Mouse (Mus musculus): ENCODE data around the gene Lbx2. TPM values are rescaled to one million over a fixed set of nuclear protein-coding genes. Genes with fewer than 3 reads are reported as not detected.

The Lbx2 gene
- polyA plus RNA-seq, 1 experiment from 2014 or later = 0.28 TPM

- Histone ChIP-seq H3K9ac (ENCODE audit: low read length) (no peak overlapping the region), H3K9me3 (ENCODE audit: control insufficient read depth, low read length) (no peaks in the 10 kb centered on the region), H3K27me3 (ENCODE audit: control insufficient read depth, insufficient read depth, low read length) (peaks cover 71% of the 10 kb centered on the region), H3K36me3 (ENCODE audit: control insufficient read depth, insufficient read depth, low read length) (peaks cover 1% of the 10 kb centered on the region; the same call in 1 of the 2 replicates), H3K4me3 (ENCODE audit: control insufficient read depth in 1 of 2, insufficient read depth in 1 of 2, low read depth in 1 of 2, low read length in 2 of 2) (no peak overlapping the region), H3K27ac (replicated peaks in 1 of 2; ENCODE audit: control insufficient read depth in 1 of 2, insufficient read depth in 1 of 2, low read depth in 2 of 2, low read length in 2 of 2) (no peak overlapping the region), H3K4me1 (ENCODE audit: control insufficient read depth in 2 of 2, insufficient read depth in 2 of 2, low read length in 2 of 2) (peaks cover 4 to 18% of the 10 kb centered on the region in 2 experiments; a peak in 3 of 4 replicates), H3K4me2 (ENCODE audit: low read length) (no peak overlapping the region)
- WGBS = 11% methylated on average over 2 of the region's 2 CpGs
- ATAC-seq (ENCODE audit: insufficient number of reproducible peaks, insufficient read depth, low FRiP score, low read depth) = no peak
These were observed 11.2 kb upstream of the Lbx2 start for GRCm38 (mm10) chr6:83074979-83075378.

- Histone ChIP-seq H3K27me3 (ENCODE audit: control insufficient read depth, insufficient read depth, low read length) (peaks cover 51% of the 10 kb centered on the region), H3K9ac (ENCODE audit: low read length) (peak within 1 kb of the TSS; percentile 85), H3K4me2 (ENCODE audit: low read length) (peak within 1 kb of the TSS; percentile 100), H3K4me3 (ENCODE audit: control insufficient read depth in 1 of 2, insufficient read depth in 1 of 2, low read depth in 1 of 2, low read length in 2 of 2) (peak within 1 kb of the TSS; percentile 78 to 91), H3K4me1 (ENCODE audit: control insufficient read depth in 2 of 2, insufficient read depth in 2 of 2, low read length in 2 of 2) (peaks cover 4 to 8% of the 10 kb centered on the region in 2 experiments; a peak in 3 of 4 replicates), H3K36me3 (ENCODE audit: control insufficient read depth, insufficient read depth, low read length) (peaks cover 19% of the 10 kb centered on the region), H3K27ac (replicated peaks in 1 of 2; ENCODE audit: control insufficient read depth in 1 of 2, insufficient read depth in 1 of 2, low read depth in 2 of 2, low read length in 2 of 2) (peak within 1 kb of the TSS; percentile 71 to 82), H3K9me3 (ENCODE audit: control insufficient read depth, low read length) (no peaks in the 10 kb centered on the region)
- ATAC-seq (ENCODE audit: insufficient number of reproducible peaks, insufficient read depth, low FRiP score, low read depth) = peak; percentile 54
- WGBS = under 1% methylated on average over 53 of the region's 54 CpGs
These were observed 8.4 kb upstream of the Lbx2 start, which contains the start of gene Pcgf1 for GRCm38 (mm10) chr6:83077630-83078323. Gene Pcgf1, plus strand, starts transcription at chr6:83077869.

DNA sequence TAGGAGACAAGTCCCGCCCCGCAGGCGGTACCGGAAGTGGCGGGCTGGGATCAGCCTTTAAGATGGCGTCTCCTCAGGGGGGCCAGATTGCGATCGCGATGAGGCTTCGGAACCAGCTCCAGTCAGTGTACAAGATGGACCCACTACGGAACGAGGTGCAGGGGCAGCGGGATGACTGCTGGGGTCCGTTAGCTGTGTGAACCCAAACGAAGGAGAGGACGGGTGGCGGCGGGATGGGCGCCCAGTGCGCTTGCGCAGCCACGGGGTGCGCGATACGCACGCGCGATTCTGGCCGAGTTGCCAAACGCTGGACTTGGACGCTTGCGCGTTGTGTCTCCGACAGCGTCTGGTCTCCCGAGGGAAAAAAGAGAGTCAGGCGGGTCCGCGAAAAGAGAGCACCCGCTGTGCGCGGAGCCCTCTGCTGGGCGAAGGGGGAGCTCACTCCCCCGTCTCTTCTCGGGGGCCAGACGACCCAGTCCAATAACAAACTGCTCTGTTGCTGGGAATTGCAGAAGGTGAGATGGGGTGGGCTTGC is 7.8 kb upstream of the Lbx2 start:
- Histone ChIP-seq H3K27ac (replicated peaks in 1 of 2; ENCODE audit: control insufficient read depth in 1 of 2, insufficient read depth in 1 of 2, low read depth in 2 of 2, low read length in 2 of 2) (peak overlapping the region; percentile 71 to 82), H3K4me1 (ENCODE audit: control insufficient read depth in 2 of 2, insufficient read depth in 2 of 2, low read length in 2 of 2) (peaks cover 4 to 8% of the 10 kb centered on the region in 2 experiments; a peak in 3 of 4 replicates), H3K9ac (ENCODE audit: low read length) (peak overlapping the region; percentile 85), H3K4me2 (ENCODE audit: low read length) (peak overlapping the region; percentile 100), H3K36me3 (ENCODE audit: control insufficient read depth, insufficient read depth, low read length) (peaks cover 19% of the 10 kb centered on the region), H3K9me3 (ENCODE audit: control insufficient read depth, low read length) (no peaks in the 10 kb centered on the region), H3K4me3 (ENCODE audit: control insufficient read depth in 1 of 2, insufficient read depth in 1 of 2, low read depth in 1 of 2, low read length in 2 of 2) (peak overlapping the region; percentile 78 to 91), H3K27me3 (ENCODE audit: control insufficient read depth, insufficient read depth, low read length) (peaks cover 54% of the 10 kb centered on the region)
- under 1% methylated on average over 46 of the region's 46 CpGs for WGBS
- peak; percentile 92 for ATAC-seq (ENCODE audit: insufficient number of reproducible peaks, insufficient read depth, low FRiP score, low read depth)

DNA sequence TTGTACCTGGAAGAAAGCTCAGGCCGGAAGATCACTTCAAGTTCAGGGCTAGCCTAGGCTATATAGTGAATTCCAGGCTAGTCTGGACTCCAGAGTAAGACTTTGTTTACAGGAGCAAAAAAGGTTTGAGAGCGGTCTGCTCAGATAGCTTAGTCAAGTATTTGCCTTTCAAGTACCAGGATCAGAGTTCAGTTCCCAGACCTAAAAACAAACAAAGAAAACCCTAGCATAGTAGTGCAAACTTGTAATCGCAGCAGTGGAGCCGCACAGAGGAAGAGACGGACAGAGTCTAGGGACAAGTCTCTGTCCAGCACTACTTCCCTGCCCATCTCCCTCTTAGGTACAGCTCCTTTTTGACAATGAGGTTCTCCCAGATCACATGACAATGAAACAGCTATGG is 6.0 kb upstream of the Lbx2 start:
- no peak overlapping the region for H3K9ac ChIP-seq (ENCODE audit: low read length)
- H3K4me3 ChIP-seq (ENCODE audit: control insufficient read depth in 1 of 2, insufficient read depth in 1 of 2, low read depth in 1 of 2, low read length in 2 of 2) = no peak overlapping the region
- peaks cover 4 to 8% of the 10 kb centered on the region in 2 experiments; a peak in 3 of 4 replicates for H3K4me1 ChIP-seq (ENCODE audit: control insufficient read depth in 2 of 2, insufficient read depth in 2 of 2, low read length in 2 of 2)
- no peak for ATAC-seq (ENCODE audit: insufficient number of reproducible peaks, insufficient read depth, low FRiP score, low read depth)
- H3K4me2 ChIP-seq (ENCODE audit: low read length) = no peak overlapping the region
- H3K27me3 ChIP-seq (ENCODE audit: control insufficient read depth, insufficient read depth, low read length) = peaks cover 54% of the 10 kb centered on the region
- H3K27ac ChIP-seq (replicated peaks in 1 of 2; ENCODE audit: control insufficient read depth in 1 of 2, insufficient read depth in 1 of 2, low read depth in 2 of 2, low read length in 2 of 2) = no peak overlapping the region
- 96% methylated on average over 5 of the region's 5 CpGs for WGBS
- no peaks in the 10 kb centered on the region for H3K9me3 ChIP-seq (ENCODE audit: control insufficient read depth, low read length)
- peaks cover 19% of the 10 kb centered on the region for H3K36me3 ChIP-seq (ENCODE audit: control insufficient read depth, insufficient read depth, low read length)

DNA sequence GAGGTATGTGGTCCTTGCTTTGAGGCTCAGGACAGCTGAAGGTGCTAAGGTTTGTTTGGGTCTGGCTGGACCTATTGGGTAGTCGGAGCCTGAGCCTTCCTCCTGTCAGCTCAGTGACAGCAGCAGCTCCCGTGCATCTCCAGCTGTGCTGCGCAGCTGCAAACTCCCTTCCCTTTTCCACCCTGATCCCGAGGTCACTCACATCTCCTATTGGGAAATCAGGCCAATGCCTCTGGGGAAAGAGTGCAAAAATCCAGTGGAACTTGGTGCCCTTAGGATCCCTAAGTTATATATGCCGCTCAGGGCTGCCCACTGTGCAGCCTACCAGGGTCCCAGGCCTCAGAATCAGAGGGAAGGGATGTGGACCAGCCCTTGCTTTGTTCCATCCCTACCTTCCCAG is 2.7 kb upstream of the Lbx2 start:
- H3K9me3 ChIP-seq (ENCODE audit: control insufficient read depth, low read length) = no peaks in the 10 kb centered on the region
- H3K4me3 ChIP-seq (ENCODE audit: control insufficient read depth in 1 of 2, insufficient read depth in 1 of 2, low read depth in 1 of 2, low read length in 2 of 2) = no peak overlapping the region
- H3K27ac ChIP-seq (replicated peaks in 1 of 2; ENCODE audit: control insufficient read depth in 1 of 2, insufficient read depth in 1 of 2, low read depth in 2 of 2, low read length in 2 of 2) = no peak overlapping the region
- H3K4me2 ChIP-seq (ENCODE audit: low read length) = no peak overlapping the region
- H3K27me3 ChIP-seq (ENCODE audit: control insufficient read depth, insufficient read depth, low read length) = peaks cover 63% of the 10 kb centered on the region
- no peak overlapping the region for H3K9ac ChIP-seq (ENCODE audit: low read length)
- H3K4me1 ChIP-seq (ENCODE audit: control insufficient read depth in 2 of 2, insufficient read depth in 2 of 2, low read length in 2 of 2) = peaks cover 9 to 26% of the 10 kb centered on the region in 2 experiments; a peak in 3 of 4 replicates
- WGBS = 14% methylated on average over 5 of the region's 5 CpGs
- ATAC-seq (ENCODE audit: insufficient number of reproducible peaks, insufficient read depth, low FRiP score, low read depth) = no peak
- H3K36me3 ChIP-seq (ENCODE audit: control insufficient read depth, insufficient read depth, low read length) = peaks cover 19% of the 10 kb centered on the region

- H3K36me3 ChIP-seq (ENCODE audit: control insufficient read depth, insufficient read depth, low read length) = peaks cover 19% of the 10 kb centered on the region
- H3K4me1 ChIP-seq (ENCODE audit: control insufficient read depth in 2 of 2, insufficient read depth in 2 of 2, low read length in 2 of 2) = peaks cover 5 to 18% of the 10 kb centered on the region in 2 experiments; a peak in 3 of 4 replicates
- peaks cover 71% of the 10 kb centered on the region for H3K27me3 ChIP-seq (ENCODE audit: control insufficient read depth, insufficient read depth, low read length)
- no peaks in the 10 kb centered on the region for H3K9me3 ChIP-seq (ENCODE audit: control insufficient read depth, low read length)
- H3K4me3 ChIP-seq (ENCODE audit: control insufficient read depth in 1 of 2, insufficient read depth in 1 of 2, low read depth in 1 of 2, low read length in 2 of 2) = no peak overlapping the region
- no peak overlapping the region for H3K4me2 ChIP-seq (ENCODE audit: low read length)
- no peak for ATAC-seq (ENCODE audit: insufficient number of reproducible peaks, insufficient read depth, low FRiP score, low read depth)
- H3K9ac ChIP-seq (ENCODE audit: low read length) = no peak overlapping the region
- no peak overlapping the region for H3K27ac ChIP-seq (replicated peaks in 1 of 2; ENCODE audit: control insufficient read depth in 1 of 2, insufficient read depth in 1 of 2, low read depth in 2 of 2, low read length in 2 of 2)
- 6% methylated on average over 6 of the region's 6 CpGs for WGBS
These were observed 1.7 kb upstream of the Lbx2 start for GRCm38 (mm10) chr6:83084477-83084876.

- Histone ChIP-seq H3K9me3 (ENCODE audit: control insufficient read depth, low read length) (no peaks in the 10 kb centered on the region), H3K4me1 (ENCODE audit: control insufficient read depth in 2 of 2, insufficient read depth in 2 of 2, low read length in 2 of 2) (peaks cover 5 to 18% of the 10 kb centered on the region in 2 experiments; a peak in 3 of 4 replicates), H3K36me3 (ENCODE audit: control insufficient read depth, insufficient read depth, low read length) (peaks cover 3% of the 10 kb centered on the region; the same call in 1 of the 2 replicates), H3K4me3 (ENCODE audit: control insufficient read depth in 1 of 2, insufficient read depth in 1 of 2, low read depth in 1 of 2, low read length in 2 of 2) (peak overlapping the region; percentile 26 to 28), H3K4me2 (ENCODE audit: low read length) (peak overlapping the region; percentile 57), H3K27me3 (ENCODE audit: control insufficient read depth, insufficient read depth, low read length) (peaks cover 85% of the 10 kb centered on the region), H3K9ac (ENCODE audit: low read length) (peak overlapping the region; percentile 5; the same call in 1 of the 2 replicates), H3K27ac (replicated peaks in 1 of 2; ENCODE audit: control insufficient read depth in 1 of 2, insufficient read depth in 1 of 2, low read depth in 2 of 2, low read length in 2 of 2) (no peak overlapping the region)
- WGBS = 2% methylated on average over 47 of the region's 47 CpGs
- ATAC-seq (ENCODE audit: insufficient number of reproducible peaks, insufficient read depth, low FRiP score, low read depth) = no peak
These were observed 1.2 kb downstream of the Lbx2 start for GRCm38 (mm10) chr6:83087205-83087925.

Data from heart, embryonic 14.5 days (tissue).